Mouse (Mus musculus): ENCODE measurements around the gene Tcf3. TPM values are rescaled to one million over a fixed set of nuclear protein-coding genes. Genes with fewer than 3 reads are reported as not detected.

Gene Tcf3
- polyA plus RNA-seq, 1 experiment from 2014 or later = 62.5 TPM

DNA sequence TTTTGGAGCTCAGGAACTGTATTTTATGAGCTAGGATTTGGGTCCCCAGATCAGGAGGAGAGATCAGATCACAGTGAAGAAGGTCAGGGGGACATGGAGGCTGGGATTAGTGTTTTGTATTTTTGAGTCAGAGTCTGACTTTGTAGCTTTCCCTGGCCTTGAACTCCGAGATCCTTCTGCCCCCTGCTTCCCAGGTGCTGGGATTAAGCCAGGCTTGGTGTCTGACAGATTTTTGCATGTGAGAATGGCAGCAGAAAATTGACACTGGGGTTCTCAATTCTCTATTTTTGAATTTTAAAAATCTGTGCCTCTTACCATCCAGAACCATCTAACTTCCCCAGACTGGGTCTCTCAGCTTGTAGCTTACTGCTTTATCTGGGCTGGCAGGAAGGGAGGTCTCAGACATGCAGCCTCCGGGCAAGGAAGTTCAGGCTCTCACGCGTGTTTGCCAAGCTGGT is 32.7 kb downstream of the Tcf3 start:
- Histone ChIP-seq H3K9me3 (no peaks in the 10 kb centered on the region), H3K9ac (peak overlapping the region; percentile 68), H3K4me2 (peak overlapping the region; percentile 59), H3K4me1 (replicated peaks) (peaks cover 49% of the 10 kb centered on the region), H3K27ac (peak overlapping the region; percentile 100), H3K27me3 (no peaks in the 10 kb centered on the region), H3K4me3 (peak overlapping the region; percentile 69; the same call in 1 of the 2 replicates), H3K36me3 (peaks cover 39% of the 10 kb centered on the region)
- ATAC-seq (ENCODE audit: low FRiP score) = no peak
- WGBS = 84% methylated on average over 4 of the region's 4 CpGs

DNA sequence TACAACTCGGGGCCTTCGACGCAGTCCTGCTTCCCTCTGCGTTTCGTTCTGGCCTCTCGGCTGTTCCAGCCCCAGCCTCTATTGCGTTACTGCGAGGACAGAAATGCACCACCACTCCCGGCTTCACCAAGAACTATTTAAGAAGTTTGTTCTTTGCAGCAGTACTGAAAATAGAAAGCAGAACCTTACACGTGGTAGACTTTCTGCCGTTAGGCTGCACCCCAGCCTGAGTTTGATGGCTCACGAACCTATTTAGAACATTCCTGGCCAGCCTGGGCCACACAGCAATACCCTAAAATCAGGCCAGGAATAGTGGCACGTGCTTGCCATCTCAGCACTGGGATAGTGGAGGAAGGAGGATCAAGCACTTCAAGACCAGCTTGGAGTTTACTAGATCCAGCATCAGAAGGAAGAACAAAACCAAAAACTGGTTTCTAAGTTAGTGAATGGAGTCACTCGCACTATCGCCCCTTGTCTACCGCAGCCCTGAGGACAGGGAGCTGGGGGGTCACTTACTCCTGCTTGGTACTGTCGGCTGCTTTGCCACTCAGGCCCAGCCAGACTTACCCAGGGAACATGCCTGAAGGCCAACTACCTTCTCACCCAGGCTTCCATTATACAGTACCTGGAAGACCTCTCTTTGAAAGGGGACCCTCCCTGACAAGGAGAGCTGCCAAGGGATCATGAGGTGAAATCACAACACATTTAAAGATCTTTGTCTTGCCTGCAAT is 33.3 kb downstream of the Tcf3 start:
- peaks cover 45% of the 10 kb centered on the region for H3K36me3 ChIP-seq
- peak overlapping the region; percentile 100 for H3K27ac ChIP-seq
- ATAC-seq (ENCODE audit: low FRiP score) = no peak
- peaks cover 43% of the 10 kb centered on the region for H3K4me1 ChIP-seq (replicated peaks)
- no peaks in the 10 kb centered on the region for H3K9me3 ChIP-seq
- peak overlapping the region; percentile 59 for H3K4me2 ChIP-seq
- WGBS = 11% methylated on average over 17 of the region's 17 CpGs
- no peaks in the 10 kb centered on the region for H3K27me3 ChIP-seq
- H3K9ac ChIP-seq = peak overlapping the region; percentile 68
- peak overlapping the region; percentile 69 for H3K4me3 ChIP-seq

DNA sequence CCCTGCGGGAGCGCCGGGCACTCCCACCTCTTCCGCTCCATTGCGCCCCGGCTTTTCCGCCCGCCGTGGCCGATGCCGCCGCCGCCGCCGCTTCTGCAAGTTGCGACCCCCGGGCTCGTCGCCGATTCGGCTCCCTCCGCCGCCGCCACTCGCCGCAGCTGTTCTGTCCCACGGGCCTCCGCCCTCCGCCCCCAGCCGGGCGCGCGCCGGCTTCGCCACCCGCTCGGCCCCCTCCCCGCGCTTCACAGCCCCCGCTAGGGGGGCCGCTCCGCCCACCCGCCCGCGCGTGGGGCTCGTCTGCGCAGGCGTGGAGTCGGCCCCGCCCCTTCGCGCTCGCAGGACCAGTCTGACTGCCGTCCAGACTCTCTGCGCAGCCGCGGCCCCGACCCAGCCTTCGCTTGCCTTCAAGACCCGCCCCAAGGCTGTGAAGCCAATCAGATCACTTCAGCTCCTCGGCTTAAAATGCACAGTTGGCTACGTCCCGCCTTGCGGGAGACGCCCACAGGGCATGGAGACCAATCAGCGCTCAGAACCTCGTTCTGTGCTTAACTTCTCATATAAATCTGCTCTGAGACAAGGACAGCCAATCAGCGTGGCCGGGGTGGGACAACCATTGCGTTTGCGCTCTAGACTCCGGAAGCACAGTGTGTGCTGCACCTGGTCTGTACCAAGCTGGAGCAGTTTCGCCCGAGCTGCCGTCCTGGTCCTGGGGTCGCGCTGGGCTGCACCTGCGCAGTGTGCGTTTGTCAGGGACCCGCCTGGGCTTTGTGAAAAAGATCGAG is 34.1 kb downstream of the Tcf3 start, which contains the start of gene Mbd3:
Gene Mbd3, minus strand, starts transcription at position 360 of the 782 bp plus-strand sequence.
- Histone ChIP-seq H3K27me3 (no peaks in the 10 kb centered on the region), H3K36me3 (peaks cover 50% of the 10 kb centered on the region), H3K4me1 (replicated peaks) (peaks cover 37% of the 10 kb centered on the region), H3K9ac (peak within 1 kb of the TSS; percentile 95), H3K4me3 (peak within 1 kb of the TSS; percentile 69), H3K27ac (peak within 1 kb of the TSS; percentile 100), H3K4me2 (peak within 1 kb of the TSS; percentile 88), H3K9me3 (no peaks in the 10 kb centered on the region)
- under 1% methylated on average over 66 of the region's 82 CpGs for WGBS
- peak; percentile 97 for ATAC-seq (ENCODE audit: low FRiP score)

DNA sequence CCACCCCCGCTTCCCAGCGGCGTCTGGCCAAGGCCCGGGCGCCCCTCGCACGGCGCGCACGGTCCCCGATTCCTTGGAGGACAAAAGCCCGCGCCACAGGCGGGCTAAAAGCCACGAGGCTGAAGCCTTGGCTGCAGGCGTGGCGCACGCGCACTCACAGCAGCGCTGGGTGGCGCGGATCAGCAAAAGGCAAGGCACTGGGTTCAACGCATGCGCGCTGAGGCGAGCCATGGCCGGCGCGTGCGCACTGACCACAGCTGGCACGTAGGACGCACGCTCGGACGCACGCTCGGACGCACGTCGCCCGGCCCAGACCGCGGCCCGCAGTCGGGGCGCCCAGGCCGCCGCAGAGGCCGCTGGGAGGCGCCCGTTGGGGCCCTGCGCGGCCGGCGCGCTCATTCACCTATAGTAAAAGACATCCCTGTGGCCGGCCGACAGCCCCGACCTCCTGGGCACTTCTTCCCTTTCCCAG is 34.7 kb downstream of the Tcf3 start:
- Histone ChIP-seq H3K4me1 (replicated peaks) (peaks cover 37% of the 10 kb centered on the region), H3K27ac (peak overlapping the region; percentile 100), H3K36me3 (peaks cover 50% of the 10 kb centered on the region), H3K9me3 (no peaks in the 10 kb centered on the region), H3K4me2 (peak overlapping the region; percentile 88), H3K4me3 (peak overlapping the region; percentile 69), H3K27me3 (no peaks in the 10 kb centered on the region), H3K9ac (peak overlapping the region; percentile 95)
- under 1% methylated on average over 57 of the region's 59 CpGs for WGBS
- peak; percentile 77 for ATAC-seq (ENCODE audit: low FRiP score)

DNA sequence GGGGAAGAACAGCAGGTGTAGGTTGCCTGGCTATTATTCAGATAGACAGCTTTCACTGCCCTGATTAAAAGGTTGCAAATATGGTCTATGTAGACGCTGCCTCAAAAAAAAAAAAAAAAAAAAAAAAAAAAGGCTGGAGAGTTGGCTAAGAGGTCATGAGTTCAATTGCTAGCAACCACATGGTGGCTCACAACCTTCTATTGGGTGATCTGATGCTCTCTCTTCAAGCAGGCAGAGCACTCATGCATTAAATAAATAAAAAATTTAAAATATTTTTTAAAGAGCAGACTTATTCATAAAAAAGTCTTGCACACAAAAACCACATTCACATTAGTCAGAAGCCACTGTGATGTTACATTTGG is 35.3 kb downstream of the Tcf3 start:
- H3K36me3 ChIP-seq = peaks cover 50% of the 10 kb centered on the region
- 0% methylated on average over 1 of the region's 1 CpGs for WGBS
- H3K4me2 ChIP-seq = peak overlapping the region; percentile 88
- H3K4me3 ChIP-seq = peak overlapping the region; percentile 69
- H3K4me1 ChIP-seq (replicated peaks) = peaks cover 37% of the 10 kb centered on the region
- H3K9ac ChIP-seq = peak overlapping the region; percentile 95
- no peaks in the 10 kb centered on the region for H3K27me3 ChIP-seq
- ATAC-seq (ENCODE audit: low FRiP score) = no peak
- H3K9me3 ChIP-seq = no peaks in the 10 kb centered on the region
- peak overlapping the region; percentile 100 for H3K27ac ChIP-seq

DNA sequence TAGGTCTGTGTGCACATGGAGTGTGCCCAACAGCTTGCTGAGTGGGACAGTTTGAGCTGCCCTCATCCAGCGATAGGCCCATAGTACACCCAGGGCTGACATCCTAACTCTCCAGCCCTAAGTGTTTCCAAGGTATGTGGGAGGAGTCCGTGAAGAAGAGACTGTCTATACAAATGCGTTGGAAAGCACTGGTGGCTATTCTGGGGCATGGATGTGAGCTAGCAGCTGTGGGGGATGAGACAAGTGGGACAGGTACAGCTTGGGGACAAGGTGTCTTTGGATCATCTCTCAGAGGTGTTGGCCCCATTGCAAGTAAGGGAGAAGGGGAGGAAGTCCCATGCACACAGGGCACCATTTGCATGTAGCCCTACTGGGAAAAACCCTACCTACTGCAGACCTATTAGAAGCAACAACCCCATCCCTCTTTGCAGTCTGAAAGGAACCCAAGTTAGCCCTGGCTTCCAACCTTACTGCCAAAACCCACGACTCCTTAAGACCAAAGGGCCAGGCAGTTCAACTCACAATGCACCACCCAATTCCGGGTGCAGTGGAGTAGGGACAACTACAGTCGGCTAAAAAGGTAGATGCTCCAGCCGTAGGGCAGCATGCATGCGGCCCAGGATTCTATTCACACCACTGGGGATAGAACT is 35.8 kb downstream of the Tcf3 start:
- 47% methylated on average over 8 of the region's 8 CpGs for WGBS
- H3K9ac ChIP-seq = peak overlapping the region; percentile 95
- no peaks in the 10 kb centered on the region for H3K27me3 ChIP-seq
- peaks cover 37% of the 10 kb centered on the region for H3K4me1 ChIP-seq (replicated peaks)
- no peak for ATAC-seq (ENCODE audit: low FRiP score)
- H3K4me3 ChIP-seq = peak overlapping the region; percentile 69
- H3K9me3 ChIP-seq = no peaks in the 10 kb centered on the region
- peak overlapping the region; percentile 88 for H3K4me2 ChIP-seq
- H3K27ac ChIP-seq = peak overlapping the region; percentile 100
- peaks cover 50% of the 10 kb centered on the region for H3K36me3 ChIP-seq

DNA sequence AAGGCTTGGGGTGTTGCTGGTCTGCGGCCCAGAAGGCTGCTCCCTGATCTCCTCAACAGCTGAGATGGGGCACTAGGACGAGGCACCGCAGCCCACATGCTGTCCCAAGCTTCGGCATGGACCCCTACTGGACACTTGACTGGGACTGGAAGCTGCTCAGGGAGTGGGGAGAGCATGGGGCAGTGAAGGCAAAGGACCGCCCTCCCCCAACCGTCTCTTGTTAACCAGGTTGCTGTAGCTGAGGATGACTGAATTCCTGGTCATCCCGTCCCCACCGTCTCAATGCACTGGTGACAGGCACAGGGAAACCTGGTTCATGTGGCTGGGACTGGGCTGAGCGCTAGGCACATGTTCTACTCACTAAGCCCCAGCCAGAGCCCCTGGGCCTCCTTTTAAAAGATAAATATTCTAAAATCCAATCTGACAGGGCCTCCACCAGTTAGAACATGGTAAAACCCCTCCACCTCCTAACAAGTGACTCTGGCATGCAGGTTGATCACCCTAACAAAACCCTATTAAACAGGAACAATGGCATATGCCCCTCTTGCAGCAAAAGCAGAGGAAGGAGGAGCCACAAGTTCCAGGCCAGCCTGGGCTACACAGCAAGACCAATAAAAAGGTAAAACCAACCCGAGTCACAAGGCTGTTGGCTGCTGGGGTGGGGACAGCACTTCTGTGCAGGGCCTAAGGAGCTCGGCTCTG is 36.5 kb downstream of the Tcf3 start:
- no peak for ATAC-seq (ENCODE audit: low FRiP score)
- H3K27ac ChIP-seq = peak overlapping the region; percentile 100

DNA sequence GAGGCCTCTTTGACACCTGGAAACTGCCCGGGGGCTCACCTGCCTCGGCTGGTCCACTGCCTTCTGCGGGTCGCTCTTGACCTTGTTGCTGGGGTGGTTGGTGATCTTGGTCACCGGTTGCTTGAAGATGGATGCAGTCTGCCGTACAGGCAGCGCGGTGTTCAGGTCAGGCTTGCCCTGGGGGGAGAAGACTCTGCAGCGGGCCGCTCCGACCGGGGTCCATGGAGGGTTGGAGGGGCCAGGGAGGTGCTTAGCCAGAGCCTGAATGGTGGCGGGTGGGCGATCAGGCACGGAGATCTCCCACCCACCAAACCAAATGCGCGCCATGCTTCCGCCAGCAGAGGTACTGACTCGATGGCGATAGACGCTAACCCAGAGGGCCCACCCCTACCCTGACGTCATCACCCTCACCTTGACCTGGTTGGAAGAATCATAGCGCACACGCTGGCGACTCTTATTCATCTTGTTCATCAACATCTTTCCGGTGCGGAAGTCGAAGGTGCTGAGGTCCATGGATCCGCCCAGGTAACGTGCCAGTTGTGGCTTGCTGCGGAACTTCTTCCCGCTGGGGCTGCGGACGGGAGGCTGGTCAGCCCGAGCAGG is 38.3 kb downstream of the Tcf3 start:
- ATAC-seq (ENCODE audit: low FRiP score) = no peak
- Histone ChIP-seq H3K27ac (no peak overlapping the region), H3K9me3 (no peaks in the 10 kb centered on the region), H3K4me3 (no peak overlapping the region), H3K4me1 (replicated peaks) (peaks cover 26% of the 10 kb centered on the region), H3K4me2 (no peak overlapping the region), H3K27me3 (no peaks in the 10 kb centered on the region), H3K9ac (no peak overlapping the region; the same call in 1 of the 2 replicates), H3K36me3 (peaks cover 58% of the 10 kb centered on the region)
- WGBS = 94% methylated on average over 35 of the region's 35 CpGs

More for the DNA sequence above, 36.5 kb downstream of the Tcf3 start:
- Histone ChIP-seq H3K4me3 (peak overlapping the region; percentile 69), H3K9me3 (no peaks in the 10 kb centered on the region), H3K36me3 (peaks cover 50% of the 10 kb centered on the region), H3K4me2 (peak overlapping the region; percentile 88), H3K27me3 (no peaks in the 10 kb centered on the region), H3K9ac (peak overlapping the region; percentile 95), H3K4me1 (replicated peaks) (peaks cover 37% of the 10 kb centered on the region)
- WGBS = 87% methylated on average over 11 of the region's 11 CpGs

DNA sequence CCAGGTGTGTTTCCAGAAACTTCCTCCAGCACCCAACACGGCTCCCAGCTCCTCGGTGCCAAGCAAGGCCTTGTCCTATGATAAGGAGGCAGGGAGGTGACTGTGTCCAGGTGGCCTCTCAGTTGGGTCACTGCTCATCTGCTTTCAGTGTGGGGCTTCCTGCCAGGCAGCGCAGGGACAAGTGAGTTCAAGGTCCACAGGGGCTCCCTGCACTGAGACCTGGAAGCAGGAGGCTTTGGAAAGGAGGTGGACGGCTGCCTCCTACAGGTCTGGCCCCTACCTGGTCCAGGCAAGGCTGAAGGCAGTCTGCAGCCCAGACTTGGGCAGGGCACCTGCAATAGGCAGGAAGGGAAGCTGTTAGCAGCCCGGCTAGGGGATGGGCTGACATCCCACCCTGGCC is 40.8 kb downstream of the Tcf3 start:
- H3K27me3 ChIP-seq = no peaks in the 10 kb centered on the region
- H3K4me2 ChIP-seq = no peak overlapping the region
- no peak for ATAC-seq (ENCODE audit: low FRiP score)
- H3K9me3 ChIP-seq = no peaks in the 10 kb centered on the region
- WGBS = 97% methylated on average over 5 of the region's 5 CpGs
- no peak overlapping the region for H3K27ac ChIP-seq
- no peak overlapping the region for H3K9ac ChIP-seq
- H3K4me3 ChIP-seq = no peak overlapping the region
- peaks cover 31% of the 10 kb centered on the region for H3K4me1 ChIP-seq (replicated peaks)
- peaks cover 63% of the 10 kb centered on the region for H3K36me3 ChIP-seq

DNA sequence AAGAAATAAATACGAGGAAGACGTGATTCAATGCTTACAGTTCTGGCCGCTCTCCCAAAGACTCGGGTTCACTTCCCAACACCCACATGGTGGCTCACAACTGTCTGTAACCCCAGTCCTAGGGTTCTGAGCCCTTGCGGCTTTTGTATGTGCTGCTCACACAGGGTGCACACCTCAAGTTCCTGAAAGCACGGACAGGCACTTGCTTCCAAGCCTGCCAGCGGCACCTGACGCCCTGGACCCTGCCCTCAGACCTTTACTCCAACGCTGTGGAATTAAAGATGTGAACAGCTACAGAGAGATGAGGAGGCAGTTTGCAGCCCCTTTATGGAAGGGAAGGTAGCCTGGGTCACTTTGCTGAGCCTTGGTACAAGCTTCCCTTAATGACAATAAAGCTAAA is 42.8 kb downstream of the Tcf3 start:
- Histone ChIP-seq H3K4me1 (replicated peaks) (peaks cover 11% of the 10 kb centered on the region), H3K9ac (0 out of 2 replicates have a peak overlapping the region, but pooled peaks have one; percentile 20), H3K4me3 (no peak overlapping the region), H3K4me2 (no peak overlapping the region), H3K36me3 (peaks cover 61% of the 10 kb centered on the region), H3K27me3 (no peaks in the 10 kb centered on the region), H3K9me3 (no peaks in the 10 kb centered on the region), H3K27ac (no peak overlapping the region)
- 91% methylated on average over 9 of the region's 9 CpGs for WGBS
- no peak for ATAC-seq (ENCODE audit: low FRiP score)

DNA sequence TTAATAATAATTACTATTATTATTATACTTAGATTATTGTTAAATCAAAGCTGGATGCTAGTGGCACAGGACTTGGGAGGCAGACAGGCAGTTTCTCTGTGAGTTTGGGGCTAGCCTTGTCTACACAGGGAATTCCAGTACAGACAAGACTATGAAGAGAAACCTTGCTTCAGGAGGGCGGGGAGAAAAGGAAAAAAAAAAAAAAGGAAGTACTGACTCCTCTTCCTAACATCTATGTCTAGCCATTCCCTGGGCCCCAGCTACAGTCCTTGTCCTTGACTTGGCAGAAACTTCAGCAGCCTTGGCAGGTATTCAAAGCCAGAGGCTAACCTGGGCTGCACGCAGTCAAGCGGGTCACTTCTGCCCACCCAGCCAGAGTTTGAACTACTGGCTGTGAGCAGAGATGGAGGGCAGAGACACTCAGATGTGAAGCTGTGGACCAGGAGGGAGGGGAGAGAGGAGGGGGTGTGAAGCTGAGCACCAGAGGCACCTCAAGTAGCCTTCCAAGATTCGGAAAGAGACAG is 44.2 kb downstream of the Tcf3 start:
- H3K4me1 ChIP-seq (replicated peaks) = peaks cover 23% of the 10 kb centered on the region
- 81% methylated on average over 4 of the region's 4 CpGs for WGBS
- no peak overlapping the region for H3K4me2 ChIP-seq
- H3K27me3 ChIP-seq = no peaks in the 10 kb centered on the region
- no peak for ATAC-seq (ENCODE audit: low FRiP score)
- H3K9ac ChIP-seq = no peak overlapping the region
- H3K9me3 ChIP-seq = no peaks in the 10 kb centered on the region
- no peak overlapping the region for H3K27ac ChIP-seq
- H3K4me3 ChIP-seq = no peak overlapping the region
- H3K36me3 ChIP-seq = peaks cover 53% of the 10 kb centered on the region
